Mouse (Mus musculus) heart, postnatal 0 days (tissue): ENCODE results near the gene Trim24. TPM values are rescaled to one million over a fixed set of nuclear protein-coding genes. Genes with fewer than 3 reads are reported as not detected.

Source experiments
- ATAC-seq: fragments of 200-750 bp; cut with Nextera tagmentation; 2 replicates; pipeline ENCODE4 v1.8.0; 2017; ENCODE audit warnings: low read depth, moderate number of reproducible peaks, moderate library complexity; ENCODE audit not compliant: insufficient read depth
- DNase-seq: peaks from one replicate; pipeline ENCODE4 v3.0.0-alpha.2; 2016; ENCODE audit warnings: low spot score
- H3K27ac ChIP-seq: fragments of 300-500 bp; sonication (generic); 2 replicates; pipeline ENCODE4 v1.5.1; 2014; ENCODE audit warnings: low read depth, mild to moderate bottlenecking
- H3K27me3 ChIP-seq: fragments of 300-500 bp; sonication (generic); 2 replicates; pipeline ENCODE4 v1.6.1; 2014; ENCODE audit warnings: low read length, mixed read lengths; ENCODE audit not compliant: control insufficient read depth, insufficient read depth
- H3K36me3 ChIP-seq: fragments of 300-500 bp; sonication (generic); replicated peaks from 2 replicates; pipeline ENCODE4 v1.6.1; 2014; ENCODE audit warnings: low read length, mixed read lengths; ENCODE audit not compliant: control insufficient read depth, insufficient read depth
- H3K4me1 ChIP-seq: fragments of 300-500 bp; sonication (generic); 2 replicates; pipeline ENCODE4 v1.6.1; 2014; ENCODE audit warnings: antibody characterized with exemption; ENCODE audit not compliant: control insufficient read depth, insufficient read depth
- H3K4me2 ChIP-seq: fragments of 300-500 bp; sonication (generic); 2 replicates; pipeline ENCODE4 v1.6.1; 2014; ENCODE audit warnings: low read depth, mild to moderate bottlenecking, low read length, moderate library complexity
- H3K4me3 ChIP-seq: fragments of 300-500 bp; sonication (generic); 2 replicates; pipeline ENCODE4 v1.5.1; 2014; ENCODE audit warnings: low read depth, low read length
- H3K9ac ChIP-seq: fragments of 300-500 bp; sonication (generic); replicated peaks from 2 replicates; pipeline ENCODE4 v1.6.1; 2014; ENCODE audit warnings: low read depth, low read length, mixed read lengths
- H3K9me3 ChIP-seq: fragments of 300-500 bp; sonication (generic); replicated peaks from 2 replicates; pipeline ENCODE4 v1.6.1; 2016; ENCODE audit warnings: low read length; ENCODE audit not compliant: control insufficient read depth
- CTCF ChIP-seq: IDR thresholded peaks from 2 replicates; pipeline ENCODE4 v1.5.1; 2016; ENCODE audit warnings: antibody characterized with exemption, control low read depth, low read depth
- EP300 ChIP-seq: IDR thresholded peaks from 2 replicates; pipeline ENCODE4 v1.6.1; 2016; ENCODE audit warnings: antibody characterized with exemption, low read depth
- WGBS: fragments of 180-500 bp; shearing (Covaris S2); extraction: QIAGEN DNeasy Blood & Tissue Kit; methylation state at CpG from one replicate; pipeline ENCODE4 v1.1.7; 2014; 5-methylcytosine and 5-hydroxymethylcytosine counted together
- polyA plus RNA-seq: library from polyadenylated mRNA; unstranded; fragments of >200 nt; fragmentation: Nextera tagmentation; extraction: Ambion mirVana; gene quantifications from 2 replicates; pipeline ENCODE4 v1.2.1, GENCODE M21; 2015
- total RNA-seq: library from RNA; depleted of rRNA; stranded (reverse); fragments of >200 nt; gene quantifications from 2 replicates; pipeline ENCODE4 v1.2.3, GENCODE M21; 2014; ENCODE audit warnings: low replicate concordance; rRNA removed

Gene Trim24
- total and polyA plus RNA-seq, 2 experiments from 2014 or later: 6.1 to 35.3 TPM

GRCm38 (mm10) chr6:38012829-38013228, 142.2 kb downstream of the Trim24 start:
- H3K9me3 ChIP-seq: no peaks in the 10 kb centered on the region
- no peak overlapping the region for H3K27ac ChIP-seq
- TF ChIP-seq EP300 (no peak), CTCF (no peak)
- H3K4me2 ChIP-seq: no peak overlapping the region
- H3K27me3 ChIP-seq: no peaks in the 10 kb centered on the region
- no peaks in the 10 kb centered on the region for H3K36me3 ChIP-seq
- H3K9ac ChIP-seq: no peak overlapping the region
- ATAC-seq (no peak), DNase-seq (no peak)
- H3K4me1 ChIP-seq: no peaks in the 10 kb centered on the region
- 93% methylated on average over 2 of the region's 2 CpGs for WGBS
- no peak overlapping the region for H3K4me3 ChIP-seq

Other genes with a start within 250 kb of the Trim24 start
- gene Svopl, start 176.2 kb downstream of the Trim24 start, total RNA-seq: 4.2 TPM in 1 of 2 replicates, not detected in the other
- gene Svopl, start 176.2 kb downstream of the Trim24 start, polyA plus RNA-seq: 0.37 and 0.59 TPM in 2 replicates
- not detected in 2 replicates for gene Tmem213, start 238.4 kb downstream of the Trim24 start, total RNA-seq
- gene Tmem213, start 238.4 kb downstream of the Trim24 start, polyA plus RNA-seq: not detected in 2 replicates